Mouse (Mus musculus) brain, embryonic 14.5 days (tissue): Measurements from ENCODE around the gene Wwc1. TPM values are rescaled to one million over a fixed set of nuclear protein-coding genes. Genes with fewer than 3 reads are reported as not detected.
"Not testable (repeated sequence)": the region's sequence is repeated elsewhere in the genome, so short reads cannot be mapped to it uniquely, and the experiment has no call there.

ENCODE experiments used
- DNase-seq: peaks from one replicate; pipeline ENCODE4 v3.0.0-alpha.2; 2011; ENCODE audit warnings: low read depth
- CTCF ChIP-seq: fragments of 200-500 bp; IDR thresholded peaks from 2 replicates; pipeline ENCODE4 v1.5.1; 2012; ENCODE audit warnings: inconsistent platforms, mild to moderate bottlenecking, moderate library complexity, borderline replicate concordance; ENCODE audit not compliant: insufficient read depth, insufficient read length; ENCODE audit errors: extremely low read depth
- POLR2A ChIP-seq: fragments of 200-500 bp; IDR thresholded peaks from 2 replicates; pipeline ENCODE4 v1.6.1; 2012; ENCODE audit warnings: mild to moderate bottlenecking, inconsistent platforms, borderline replicate concordance; ENCODE audit not compliant: poor library complexity, insufficient read depth, insufficient read length, severe bottlenecking; ENCODE audit errors: extremely low read depth
- polyA plus RNA-seq: library from polyadenylated mRNA; depleted of rRNA; stranded (reverse); fragments of >200 nt; gene quantifications from 2 replicates; pipeline ENCODE4 v1.2.3, GENCODE M21; 2012; rRNA removed

The Wwc1 gene
- polyA plus RNA-seq, 1 experiment = 45.1 TPM

DNA sequence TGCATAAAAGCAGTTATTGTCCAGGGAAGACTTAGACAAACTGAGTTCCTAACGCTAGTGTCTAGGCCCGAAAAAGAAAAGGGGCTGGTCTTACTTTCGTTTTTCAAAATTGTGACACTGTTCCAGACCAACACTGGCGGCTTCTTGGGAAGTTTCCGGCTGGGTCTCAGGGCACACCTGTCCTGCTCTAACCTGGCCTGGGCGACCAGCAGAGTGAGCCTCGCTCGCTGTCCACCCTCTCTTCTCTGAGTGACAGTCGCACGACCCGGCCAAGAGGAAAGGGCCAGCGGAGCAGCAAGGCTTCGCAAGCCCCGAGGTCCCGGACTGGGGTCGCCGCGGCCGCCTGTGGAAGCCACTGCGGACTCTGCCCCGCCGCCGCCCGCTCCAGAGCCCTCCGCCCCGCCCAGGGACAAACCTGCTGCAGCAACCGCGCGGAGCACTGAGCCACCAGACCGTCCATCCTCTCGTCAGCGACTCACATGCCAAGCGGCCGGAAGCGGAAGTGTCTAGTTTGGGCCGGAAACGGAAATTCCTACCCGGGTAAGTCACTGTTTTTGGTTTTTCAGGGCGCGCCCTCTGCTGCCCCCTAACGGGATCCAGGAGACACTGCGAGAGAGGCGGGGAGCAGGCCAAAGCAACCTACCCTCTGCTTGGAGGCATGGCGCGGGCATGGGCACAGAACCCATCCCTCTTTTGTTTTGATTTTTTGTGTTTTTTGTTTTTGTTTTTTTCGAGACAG, 146.1 kb downstream of the Wwc1 start, which contains the start of gene Rars:
Gene Rars, minus strand, starts transcription at position 485 of the 739 bp plus-strand sequence.
- DNase-seq = peak; percentile 97
- TF ChIP-seq POLR2A (0 out of 2 replicates have a peak, but pooled peaks have one; percentile 23), CTCF (peak; percentile 92)

GRCm38 (mm10) chr11:35833270-35833669, 147.1 kb downstream of the Wwc1 start:
- TF ChIP-seq POLR2A = no peak
- TF ChIP-seq CTCF = no peak
- no peak for DNase-seq

DNA sequence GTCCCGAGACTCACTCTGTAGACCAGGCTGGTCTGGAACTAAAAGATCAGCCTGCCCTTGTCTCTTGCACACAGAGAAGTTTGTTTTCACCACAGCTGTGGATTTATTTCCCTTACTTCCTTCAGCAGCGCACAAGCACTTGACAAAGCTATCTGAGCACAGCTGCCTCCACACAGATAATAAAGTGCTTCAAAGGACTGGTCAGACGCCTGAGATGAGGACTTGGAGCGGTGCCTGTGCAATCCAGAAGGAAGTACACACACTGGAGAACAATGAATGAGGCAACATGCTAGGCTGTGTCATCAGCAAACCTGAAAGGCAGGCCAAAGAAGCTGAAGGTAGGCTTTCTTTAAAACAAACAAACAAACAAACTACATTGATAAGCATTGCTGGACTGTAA, 148.2 kb downstream of the Wwc1 start:
- DNase-seq = no peak
- no peak for TF ChIP-seq POLR2A
- no peak for TF ChIP-seq CTCF

GRCm38 (mm10) chr11:35827714-35828113, 152.6 kb downstream of the Wwc1 start:
- DNase-seq = no peak

DNA sequence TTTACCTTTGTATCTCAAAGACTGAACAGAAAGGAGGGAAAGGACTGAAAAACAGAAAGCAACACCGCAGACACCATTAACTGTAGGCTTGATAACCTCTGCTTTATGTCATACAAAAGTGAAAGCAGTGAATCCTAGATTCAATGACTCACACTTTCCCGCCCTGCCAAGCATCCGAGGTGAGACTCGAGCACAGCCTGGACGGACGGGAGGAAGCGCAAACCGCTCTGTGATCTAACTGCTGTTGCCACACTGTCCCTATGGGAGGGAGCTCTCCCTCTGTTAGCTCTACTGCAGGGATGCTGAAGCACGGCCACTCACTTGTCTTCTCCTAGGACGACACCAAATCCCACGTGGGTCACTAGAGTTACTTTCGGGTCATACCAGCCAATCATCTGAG, 164.0 kb downstream of the Wwc1 start:
- TF ChIP-seq CTCF (no peak), POLR2A (no peak)
- DNase-seq = no peak

More at GRCm38 (mm10) chr11:35827714-35828113, 152.6 kb downstream of the Wwc1 start:
- TF ChIP-seq CTCF = no peak
- TF ChIP-seq POLR2A = no peak

DNA sequence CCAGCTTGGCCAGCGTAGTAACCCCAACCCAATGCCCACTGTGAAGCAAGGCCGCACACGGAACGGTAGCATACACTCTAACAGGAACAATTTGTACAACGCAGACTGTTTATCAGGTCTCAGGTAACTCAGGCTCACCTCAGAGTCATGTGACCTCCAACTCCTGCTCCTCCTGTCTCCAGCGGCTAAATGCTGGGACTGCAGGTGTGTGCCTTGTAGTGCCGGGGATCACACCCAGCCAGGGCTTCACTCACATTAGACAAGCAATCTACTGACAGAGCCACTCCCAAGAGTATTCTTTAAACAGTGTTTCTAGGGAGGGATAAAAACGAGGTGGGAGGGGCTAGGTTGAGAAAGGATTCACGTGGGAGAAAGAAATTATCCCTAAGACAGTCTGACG, 168.9 kb downstream of the Wwc1 start:
- no peak for DNase-seq

GRCm38 (mm10) chr11:35801332-35801731, 179.0 kb downstream of the Wwc1 start:
- no peak for DNase-seq
- TF ChIP-seq CTCF = no peak
- no peak for TF ChIP-seq POLR2A

More for the DNA sequence above, 168.9 kb downstream of the Wwc1 start:
- TF ChIP-seq CTCF = no peak
- no peak for TF ChIP-seq POLR2A

DNA sequence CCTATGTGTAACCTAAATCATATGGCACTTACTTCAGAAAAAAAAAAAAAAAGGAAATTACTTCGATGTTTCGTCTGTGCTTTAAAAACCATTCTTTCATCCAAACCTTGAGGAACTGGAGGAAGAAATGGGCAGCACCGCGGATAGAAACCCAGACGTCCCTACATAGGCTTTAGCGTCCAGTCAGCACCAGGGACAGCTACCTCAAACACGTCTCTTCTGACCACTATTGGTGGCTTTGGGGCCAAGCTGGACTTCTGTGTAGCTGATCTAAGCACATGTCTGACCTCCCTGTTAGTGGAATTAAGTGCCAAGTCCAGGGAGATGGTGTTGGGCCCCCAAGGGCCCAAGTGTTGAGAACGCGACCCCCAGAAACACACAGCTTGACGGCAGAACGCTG, 181.5 kb downstream of the Wwc1 start, which contains the start of gene Fbll1:
Gene Fbll1, minus strand, starts transcription at position 11 of the 400 bp plus-strand sequence.
- TF ChIP-seq CTCF = no peak
- DNase-seq = peak; percentile 72

DNA sequence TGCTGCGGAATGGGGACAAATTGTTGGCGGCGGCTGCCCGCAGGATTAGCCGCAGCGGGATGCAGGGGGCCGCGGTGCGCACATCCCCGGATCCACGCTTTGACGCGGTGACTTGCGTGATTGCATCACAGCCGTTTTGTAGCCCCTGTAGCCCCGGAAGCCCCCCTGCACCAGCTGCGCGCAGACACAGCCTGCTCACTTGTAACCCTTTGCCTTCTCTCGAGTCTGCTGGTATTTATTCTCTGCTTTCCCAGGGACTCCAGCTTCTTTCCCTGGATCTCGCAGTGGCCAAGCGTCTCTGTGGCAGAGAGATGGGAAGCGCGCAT, 181.9 kb downstream of the Wwc1 start:
- peak; percentile 95 for DNase-seq
- TF ChIP-seq POLR2A = peak; percentile 41; the same call in 1 of the 2 replicates
- TF ChIP-seq CTCF = no peak

DNA sequence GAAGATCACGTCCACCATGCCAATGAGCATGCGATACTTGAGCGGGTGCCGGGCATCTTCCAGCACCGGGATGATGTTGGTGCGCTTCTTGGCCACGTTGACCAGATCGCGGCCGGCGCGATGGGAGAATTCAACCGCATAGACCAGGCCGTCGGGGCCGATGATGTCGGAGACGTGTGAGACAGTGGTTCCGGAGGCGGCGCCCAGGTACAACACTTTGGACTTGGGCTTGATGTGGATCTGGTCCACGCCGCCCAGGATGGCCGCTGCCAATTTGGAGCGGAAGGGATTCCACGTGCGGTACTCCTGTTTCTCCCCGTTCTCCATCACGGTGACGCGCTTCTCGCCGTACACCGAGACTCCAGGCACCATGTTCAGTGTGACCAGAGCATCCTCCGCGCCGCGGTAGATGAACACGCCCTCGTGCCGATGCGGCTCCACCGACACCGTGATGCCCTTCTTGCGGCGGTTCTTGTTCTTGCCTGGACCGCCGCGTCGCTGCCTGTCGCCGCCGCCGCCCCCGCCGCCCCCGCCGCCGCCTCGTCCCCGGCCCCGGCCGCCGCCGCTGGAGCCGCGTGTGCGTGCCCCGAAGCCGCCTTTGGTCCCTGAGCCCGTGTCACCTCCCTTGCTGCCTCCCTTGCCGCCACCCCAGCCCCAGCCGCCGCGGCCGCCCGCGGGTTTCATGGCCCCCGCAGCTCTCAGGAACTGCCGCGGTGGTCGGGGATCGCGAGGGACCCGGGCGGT, 182.4 kb downstream of the Wwc1 start:
- DNase-seq = peak; percentile 56
- TF ChIP-seq POLR2A = no peak
- TF ChIP-seq CTCF = no peak

GRCm38 (mm10) chr11:35792800-35793199, 187.5 kb downstream of the Wwc1 start:
- not testable (repeated sequence) for DNase-seq

DNA sequence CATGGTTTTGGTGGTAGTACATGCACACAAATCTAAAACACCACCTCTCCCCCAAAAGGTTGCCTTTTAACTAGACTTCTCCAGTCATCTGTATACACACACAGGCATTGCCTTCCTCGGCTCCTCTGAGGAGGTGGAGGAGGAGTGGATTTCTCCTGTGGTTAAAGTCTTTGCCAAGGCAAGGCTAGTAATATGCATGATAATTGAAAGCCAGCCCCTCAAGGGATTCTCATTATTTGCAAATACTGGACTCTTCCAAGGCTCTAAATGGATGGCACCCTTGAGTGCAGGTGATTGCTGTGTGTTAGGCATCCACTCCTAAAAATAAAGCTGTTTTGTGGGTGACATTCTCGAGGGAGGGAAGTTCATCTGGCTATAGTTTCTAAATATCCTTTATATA, 191.9 kb downstream of the Wwc1 start:
- DNase-seq = peak; percentile 5
- TF ChIP-seq CTCF (no peak), POLR2A (no peak)

Other genes starting within 250 kb of the Wwc1 start
- 36.4 and 41.0 TPM in 2 replicates for gene Pank3, start 211.0 kb downstream of the Wwc1 start, polyA plus RNA-seq
- gene Fbll1, start 181.6 kb downstream of the Wwc1 start, polyA plus RNA-seq = 82.5 and 83.9 TPM in 2 replicates
- 56.4 and 57.1 TPM in 2 replicates for gene Rars, start 146.0 kb downstream of the Wwc1 start, polyA plus RNA-seq